Mouse (Mus musculus) right cerebral cortex, postnatal 4 days (tissue): ENCODE measurements around the gene Diaph3.

Experiments
- DNase-seq: peaks from one replicate; pipeline ENCODE4 v3.0.0-alpha.2; 2022

Gene Diaph3

DNA sequence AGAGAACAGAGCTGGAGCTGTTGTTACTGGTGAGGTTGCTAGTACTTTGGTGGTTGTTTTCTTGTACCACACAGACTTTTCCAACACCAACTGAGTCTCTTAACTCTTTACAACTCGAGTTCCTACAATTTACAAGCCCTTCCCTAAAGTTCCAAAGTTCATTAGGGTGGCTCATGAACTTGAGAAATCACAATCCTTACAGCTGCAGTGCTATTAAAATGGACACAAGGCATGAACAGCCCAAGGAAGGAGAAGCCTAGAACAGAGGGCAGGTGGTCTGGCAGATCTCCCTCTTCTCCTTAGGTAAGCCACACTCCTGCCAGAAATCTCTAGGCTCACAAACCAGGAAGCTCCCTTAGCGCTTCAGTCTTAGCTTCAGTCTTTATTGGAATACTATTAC, 303.4 kb downstream of the Diaph3 start:
- no peak for DNase-seq

DNA sequence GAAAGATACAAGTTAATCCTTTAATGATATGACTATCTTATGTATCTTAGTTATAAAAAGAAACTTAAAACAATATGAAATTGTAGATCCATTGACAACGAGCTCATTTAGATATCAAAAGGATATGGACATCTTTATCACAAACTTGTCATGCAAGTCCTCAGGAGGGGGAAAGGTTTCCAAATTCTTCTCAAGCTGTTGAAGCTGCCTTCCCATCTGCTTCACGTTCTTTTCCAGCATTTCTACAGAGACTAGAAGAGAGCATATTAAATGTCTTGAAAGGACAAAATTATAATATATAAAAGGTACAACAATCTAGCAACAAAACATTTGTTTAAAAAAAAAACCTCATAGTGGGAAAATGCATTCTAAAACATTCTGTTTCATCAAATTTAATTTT, 306.2 kb downstream of the Diaph3 start:
- DNase-seq: no peak

DNA sequence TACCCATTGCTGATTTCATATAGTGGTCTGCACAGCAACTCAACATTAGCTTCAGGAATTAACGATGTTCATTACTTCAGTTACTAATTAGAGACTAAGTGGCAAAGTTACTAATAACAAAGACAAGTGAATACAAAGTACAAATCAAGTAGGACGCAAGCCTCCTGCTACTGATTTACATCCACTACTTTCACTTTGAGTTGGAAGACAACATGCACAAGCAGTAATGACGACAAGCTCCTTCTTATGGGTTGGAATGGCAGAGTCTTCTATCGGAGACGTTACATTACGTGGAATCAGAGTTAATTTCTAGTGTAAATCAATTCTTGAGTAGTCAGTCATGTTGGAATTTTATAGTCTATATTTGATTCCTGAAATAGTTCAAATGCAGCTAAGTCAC, 306.8 kb downstream of the Diaph3 start:
- no peak for DNase-seq

DNA sequence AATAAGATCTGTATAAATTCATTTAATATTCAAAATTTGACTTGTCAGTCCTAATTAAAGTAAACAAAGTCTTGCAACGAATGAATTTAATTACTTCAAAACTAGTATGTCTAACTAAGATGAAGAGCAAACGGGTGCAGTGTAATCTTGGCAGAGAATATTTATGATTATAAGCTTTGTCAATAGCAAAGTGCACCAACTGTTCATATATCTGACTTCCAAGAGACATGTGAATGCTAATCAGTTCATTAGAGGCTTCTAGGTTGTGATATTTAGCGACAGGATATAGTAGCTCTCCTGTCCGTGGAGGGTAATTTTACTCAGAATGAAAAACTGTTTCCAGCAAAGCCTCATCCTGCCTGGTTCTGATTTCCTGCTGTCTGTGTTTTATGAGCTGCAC, 308.0 kb downstream of the Diaph3 start:
- no peak for DNase-seq

DNA sequence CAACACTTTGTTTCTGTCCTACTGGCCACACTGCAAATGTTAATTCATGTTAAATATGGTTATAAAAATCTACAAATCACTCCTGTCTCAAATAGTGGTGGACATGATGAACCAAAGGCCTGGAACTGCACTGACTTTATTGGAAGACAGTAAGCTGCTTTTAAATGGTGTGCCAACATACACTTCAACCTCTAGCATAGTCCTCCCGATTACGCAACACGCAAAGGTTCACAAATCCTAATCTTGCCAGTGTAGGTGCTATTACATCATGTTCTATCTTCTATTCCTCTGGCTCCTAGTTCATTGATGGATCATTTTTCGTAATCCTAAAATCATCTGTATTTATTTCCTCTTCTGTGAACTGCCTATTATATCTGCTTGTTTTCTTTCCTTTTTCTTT, 324.8 kb downstream of the Diaph3 start:
- DNase-seq: no peak

DNA sequence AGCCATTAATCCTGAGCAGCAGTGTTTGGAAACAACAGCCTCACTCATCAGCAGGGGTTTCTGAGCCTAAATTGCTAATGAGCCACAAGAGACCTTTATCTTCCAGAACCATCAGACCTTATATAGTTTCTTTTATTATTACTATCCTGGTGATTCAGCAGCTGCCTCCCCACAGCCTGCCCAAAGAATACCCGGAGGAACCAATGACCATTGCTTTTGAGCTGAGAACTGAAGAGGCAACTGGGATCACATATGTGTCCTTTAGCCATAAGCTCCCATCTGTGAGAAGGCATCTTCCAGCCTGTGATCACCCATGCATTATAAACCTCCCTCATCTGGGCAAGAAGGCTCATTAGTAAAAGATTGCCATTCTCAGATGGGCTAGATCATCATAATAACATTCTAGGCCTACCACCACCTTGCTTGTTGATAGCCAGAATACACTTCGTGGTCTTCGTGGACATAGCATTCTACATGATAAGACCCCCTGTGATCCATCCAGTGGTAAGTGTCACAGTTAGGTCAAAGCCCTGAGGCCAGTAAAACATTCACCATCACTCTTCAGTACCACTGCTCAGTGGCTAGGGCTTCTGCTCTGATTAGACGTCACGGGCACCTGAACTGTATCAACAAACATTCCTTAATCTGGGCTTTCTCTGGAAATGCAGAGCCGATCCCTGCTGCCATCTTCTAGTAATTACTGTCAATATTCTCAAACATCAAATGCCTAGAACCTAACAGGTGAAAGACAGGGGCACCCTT, 352.0 kb downstream of the Diaph3 start:
- DNase-seq: no peak

DNA sequence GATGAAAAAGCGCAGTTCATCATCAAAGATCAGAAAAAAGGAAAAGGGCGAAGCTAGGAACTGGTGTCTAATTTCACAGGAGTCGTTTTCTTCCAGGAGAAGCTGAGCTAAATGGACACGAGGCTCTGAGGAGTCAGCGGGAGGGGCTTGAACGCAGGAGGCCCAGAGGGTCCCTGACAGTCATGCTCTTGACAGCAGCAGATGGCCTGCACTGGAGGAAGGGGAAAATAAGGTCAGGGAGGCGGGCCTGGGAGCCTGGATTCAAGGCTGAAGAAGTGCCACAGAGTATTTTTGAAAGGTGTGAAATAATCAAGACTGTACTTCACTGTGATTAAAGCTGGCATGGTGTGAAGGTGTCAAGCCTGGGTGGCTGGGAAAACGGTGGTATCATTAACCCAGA, 354.2 kb downstream of the Diaph3 start:
- DNase-seq: no peak

DNA sequence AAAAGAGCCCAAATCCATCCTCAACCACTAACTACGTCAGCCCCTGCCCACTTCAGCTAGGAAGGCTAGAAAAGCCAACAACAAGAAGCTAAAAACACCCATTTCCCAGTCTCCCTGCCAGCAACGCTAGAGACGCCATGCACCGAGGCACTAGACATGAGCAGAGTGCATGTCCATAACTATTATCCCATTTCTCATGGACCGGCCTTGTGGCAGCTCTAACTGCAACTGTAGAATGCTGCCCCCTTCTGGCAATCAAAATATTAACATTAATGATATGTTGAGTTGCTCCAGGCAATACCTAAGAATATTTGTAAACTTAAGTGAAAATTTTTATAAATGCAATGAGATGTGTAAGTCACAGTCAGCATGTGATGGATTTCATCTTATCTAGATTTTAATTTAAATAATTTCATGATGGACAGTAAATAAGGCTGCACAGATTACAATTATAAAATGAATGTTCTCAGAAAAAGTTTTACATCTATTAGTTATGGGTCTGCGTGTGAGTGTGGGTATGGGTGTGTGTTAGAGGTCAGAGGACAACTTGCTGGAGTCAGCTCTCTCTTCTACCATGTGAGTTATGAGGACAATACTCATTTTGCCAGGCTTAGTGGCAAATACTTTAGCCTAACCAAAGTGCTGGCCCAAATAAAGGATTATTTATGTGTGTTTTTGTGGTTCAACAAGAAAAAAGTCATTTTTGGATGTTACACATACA, 359.3 kb downstream of the Diaph3 start:
- DNase-seq: peak; percentile 22

DNA sequence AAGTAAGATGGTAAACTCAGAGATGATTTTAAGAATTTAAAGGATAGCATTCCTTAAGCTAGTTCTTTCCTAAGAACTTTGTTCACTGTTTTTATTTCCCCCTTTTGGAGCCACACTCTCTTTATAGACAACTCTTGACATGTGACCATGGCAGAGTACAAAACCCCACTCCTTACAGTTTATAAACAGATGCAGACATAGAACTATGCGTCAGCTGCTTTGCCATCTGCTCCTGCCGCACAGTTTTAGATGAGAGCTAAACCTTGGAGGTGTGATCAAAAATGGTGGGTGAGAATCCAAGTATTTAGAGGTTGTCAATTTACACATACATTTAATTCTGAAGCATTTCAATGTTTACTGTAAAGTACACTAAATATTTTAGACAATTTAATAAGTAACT, 367.7 kb downstream of the Diaph3 start:
- DNase-seq: no peak

DNA sequence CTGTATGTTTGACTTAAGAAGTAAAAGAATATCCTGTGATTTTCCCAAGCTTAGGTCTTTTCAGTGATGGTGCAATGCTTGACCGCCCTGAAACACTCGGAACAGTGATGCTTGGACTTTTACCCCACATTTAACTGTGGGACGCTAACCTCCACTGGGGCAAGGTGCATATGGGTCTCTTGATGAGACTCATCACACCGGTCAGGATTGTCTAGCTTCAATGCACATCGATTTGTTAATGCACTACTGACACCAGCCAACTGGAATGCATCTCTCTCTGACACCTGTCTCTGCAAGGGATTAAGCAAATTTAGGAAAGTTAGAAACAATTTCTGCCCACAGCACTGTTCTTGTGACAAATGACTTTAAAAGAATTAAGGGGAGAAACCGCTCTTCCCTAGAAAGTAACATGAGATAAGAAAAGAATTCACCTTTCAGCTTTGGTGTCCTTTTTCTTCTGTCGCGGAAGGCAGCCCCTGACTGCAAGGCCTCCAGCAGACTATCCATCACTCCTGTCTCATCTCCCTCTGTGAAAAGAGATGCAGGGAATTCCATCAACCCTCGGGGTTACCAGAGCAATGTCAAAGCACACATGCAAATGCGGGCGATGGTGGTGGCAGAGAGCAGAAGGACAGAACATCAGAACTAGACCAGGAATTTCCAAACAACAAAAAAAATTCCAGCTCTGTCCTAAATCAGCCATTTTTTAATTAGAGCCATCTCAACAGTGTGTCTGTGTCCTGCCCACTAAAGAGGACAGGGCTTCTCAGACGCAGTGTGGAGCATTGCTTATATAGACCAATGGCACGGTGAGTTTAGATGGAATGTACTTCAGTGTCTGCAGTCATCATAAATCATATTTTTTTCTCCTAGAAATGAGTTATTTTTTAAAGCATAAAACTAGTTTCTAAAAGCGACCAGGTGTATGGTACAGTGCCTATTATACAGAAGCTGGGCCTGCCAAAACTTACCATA, 368.6 kb downstream of the Diaph3 start:
- no peak for DNase-seq

DNA sequence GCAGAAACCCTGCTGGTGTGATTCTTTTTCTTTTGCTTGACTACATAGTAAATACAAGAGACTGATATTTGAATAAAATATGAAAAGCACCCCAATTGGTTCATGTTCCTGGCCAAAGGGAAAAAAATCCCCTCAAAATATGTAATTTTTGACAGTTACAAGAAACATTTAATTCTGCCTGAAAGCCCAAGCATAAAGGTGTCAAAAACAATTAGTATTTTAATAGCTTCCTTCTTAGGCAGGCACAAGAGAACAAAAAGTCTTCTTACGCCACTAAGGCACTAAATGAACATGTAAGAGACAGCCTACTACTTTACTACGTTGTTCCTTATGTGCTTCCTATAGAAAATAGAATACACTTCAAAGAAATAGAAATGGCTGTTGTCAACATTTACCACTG, 376.7 kb downstream of the Diaph3 start:
- no peak for DNase-seq

DNA sequence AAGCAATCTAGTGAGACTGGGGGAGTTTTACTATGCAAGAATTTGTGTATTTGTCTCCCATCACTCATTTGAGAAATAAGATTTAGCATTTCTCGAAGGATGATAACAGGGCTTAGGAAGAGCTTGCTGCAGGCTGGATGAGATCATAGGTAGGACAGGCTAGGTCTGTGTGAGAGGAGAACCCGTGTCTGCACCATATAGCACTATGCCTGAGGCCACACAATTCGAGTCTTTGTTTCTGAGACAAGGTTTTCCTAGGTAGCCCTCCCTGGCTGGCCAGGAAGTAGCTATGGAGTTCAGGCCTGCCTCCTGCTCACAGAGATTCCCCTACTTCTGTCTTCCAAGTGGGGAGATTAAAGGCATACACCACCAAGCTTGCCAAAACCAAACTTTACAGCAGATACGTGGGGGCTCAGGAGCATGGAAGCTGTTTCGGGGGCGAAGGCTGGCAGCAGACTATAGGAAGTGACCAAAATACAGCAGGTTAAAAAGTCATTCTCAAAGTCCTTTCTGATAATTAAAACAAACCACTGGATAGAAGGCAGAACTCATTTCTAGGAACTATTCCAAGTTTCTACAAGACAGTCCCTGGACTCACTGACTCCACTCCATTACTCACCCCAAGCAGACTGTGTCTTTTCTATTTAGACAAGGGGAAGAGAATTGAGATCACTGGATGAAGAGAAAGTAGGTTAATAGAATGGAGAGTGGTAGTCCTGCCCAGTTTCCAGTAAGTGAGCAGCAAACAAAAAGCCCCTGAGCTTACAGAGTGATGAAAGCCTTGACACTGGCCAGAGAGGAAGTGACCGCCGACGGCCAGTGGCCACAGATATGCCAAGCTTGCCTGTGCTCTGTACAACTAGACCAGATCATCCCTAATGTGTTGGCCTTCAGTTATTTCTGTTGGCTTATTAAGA, 383.2 kb downstream of the Diaph3 start:
- DNase-seq: no peak

DNA sequence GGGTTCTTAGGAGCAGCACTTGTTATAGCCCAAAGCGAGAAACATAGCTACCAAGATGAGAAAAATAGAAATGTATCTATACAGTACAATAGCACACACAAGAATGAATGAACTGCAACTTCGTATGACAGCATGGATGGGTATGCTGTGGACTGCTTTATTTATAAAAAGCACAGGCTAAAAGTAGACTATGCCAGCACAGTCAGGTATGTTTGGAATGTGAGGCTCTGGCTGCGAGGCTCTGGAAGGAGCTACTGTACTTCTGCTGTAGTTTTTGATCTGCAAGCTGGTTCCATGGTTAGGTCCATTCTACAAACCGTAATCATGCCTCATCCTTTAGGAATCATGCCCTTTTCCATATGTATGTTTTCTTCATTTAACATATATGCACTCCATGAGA, 383.9 kb downstream of the Diaph3 start:
- DNase-seq: no peak

DNA sequence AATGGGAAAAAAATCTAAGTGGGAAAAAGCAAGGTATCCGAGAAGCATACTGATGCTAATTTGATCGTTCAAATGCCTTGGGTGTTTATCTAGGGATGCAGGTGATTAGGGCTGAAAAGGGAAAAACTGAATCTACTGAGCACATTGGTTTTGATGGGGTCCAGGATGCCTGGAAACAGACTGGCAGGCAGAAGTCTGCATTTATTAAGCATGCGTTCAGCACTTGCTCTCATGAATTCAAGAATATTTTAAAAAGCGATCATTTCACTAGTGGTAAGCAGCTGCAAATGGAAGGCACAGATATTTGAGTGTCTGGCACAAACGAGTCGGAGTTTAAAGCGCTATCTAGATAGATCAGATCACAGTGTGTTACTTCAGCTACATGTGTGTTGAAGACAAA, 390.7 kb downstream of the Diaph3 start:
- DNase-seq: no peak

DNA sequence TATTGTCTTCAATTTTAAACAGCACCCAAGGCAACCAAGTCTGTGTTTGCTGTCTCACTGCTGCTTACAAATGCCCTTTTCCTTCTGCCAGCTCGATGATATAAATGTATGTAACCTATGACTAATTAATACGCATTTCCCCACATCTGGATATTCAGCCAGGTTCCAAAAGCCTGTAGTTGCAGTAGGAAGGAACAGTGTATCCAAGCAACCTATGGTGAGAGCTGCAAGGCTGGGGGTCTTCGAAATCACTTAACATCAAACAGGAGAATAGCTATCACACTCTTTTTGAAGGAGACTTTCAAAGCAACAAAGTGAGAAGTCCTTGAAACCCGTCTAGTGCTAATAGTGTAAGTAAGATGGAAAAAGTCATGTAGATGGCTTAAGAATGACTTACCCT, 391.6 kb downstream of the Diaph3 start:
- no peak for DNase-seq

DNA sequence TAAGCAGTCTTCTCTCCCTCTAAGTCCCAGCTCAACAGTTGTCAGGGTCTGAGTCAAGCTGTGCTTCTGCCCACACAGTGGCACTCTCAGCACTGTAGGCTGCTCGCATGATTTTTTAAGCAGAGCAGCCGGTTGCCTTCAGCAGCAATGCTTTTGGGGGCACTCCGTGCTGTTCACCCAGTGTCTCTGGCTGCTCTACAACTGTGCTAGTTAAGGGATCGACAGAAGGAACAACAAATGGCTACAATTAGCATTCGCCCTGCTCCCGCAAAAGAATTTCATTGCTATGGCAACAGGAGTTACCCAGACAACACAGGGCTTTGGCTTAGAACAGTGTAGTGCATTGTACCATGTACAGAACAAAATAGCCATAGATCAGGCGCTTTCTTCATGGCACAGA, 392.2 kb downstream of the Diaph3 start:
- peak; percentile 57 for DNase-seq

DNA sequence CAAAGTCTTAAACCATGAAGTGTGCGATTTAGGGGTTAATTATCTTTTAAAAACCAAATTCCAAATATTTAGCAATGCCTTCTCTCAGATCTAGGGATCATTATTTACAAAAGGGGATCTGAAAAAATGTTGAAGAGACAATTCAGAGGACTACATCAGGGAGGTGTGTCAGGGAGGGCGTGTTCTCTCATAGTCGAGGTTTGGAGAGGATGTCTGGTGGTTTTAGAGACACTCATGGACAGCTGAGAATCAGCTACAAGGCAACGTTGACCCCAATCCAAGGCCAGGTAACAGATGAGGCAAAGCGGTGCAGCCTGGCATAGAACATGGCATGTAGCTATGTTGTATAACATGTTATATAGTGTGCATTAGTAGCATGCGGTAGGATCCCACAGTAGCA, 396.5 kb downstream of the Diaph3 start:
- no peak for DNase-seq

DNA sequence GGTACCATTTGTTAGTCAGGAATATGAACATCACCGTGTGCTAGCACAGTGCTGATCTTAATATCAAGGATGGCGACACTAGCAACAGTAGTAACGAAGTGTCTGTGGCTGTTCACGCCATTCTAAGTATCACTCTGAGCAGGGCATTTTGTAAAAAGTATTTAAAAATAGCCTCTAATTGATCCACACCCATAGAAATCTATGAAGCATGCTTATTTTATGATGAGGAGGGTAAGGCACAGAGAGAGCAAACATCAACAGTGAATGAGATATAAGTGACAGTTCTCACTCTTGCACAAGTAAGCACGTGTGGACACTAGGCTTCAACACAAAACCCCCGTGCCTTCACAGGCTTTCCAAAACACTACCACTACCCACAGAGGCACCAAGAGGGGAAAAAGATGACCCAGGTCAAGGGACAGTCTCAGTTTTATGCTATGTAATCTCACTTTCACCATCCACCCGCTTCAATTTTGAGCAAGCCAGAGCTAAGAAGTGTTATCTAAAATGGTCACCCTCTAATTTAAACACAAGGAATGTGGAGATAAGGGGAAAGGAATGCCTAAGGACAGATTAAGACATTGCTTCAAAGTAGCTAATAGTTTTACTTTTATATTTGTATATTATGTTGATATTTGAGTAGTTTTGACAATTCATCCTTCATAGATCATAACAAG, 399.0 kb downstream of the Diaph3 start:
- no peak for DNase-seq

DNA sequence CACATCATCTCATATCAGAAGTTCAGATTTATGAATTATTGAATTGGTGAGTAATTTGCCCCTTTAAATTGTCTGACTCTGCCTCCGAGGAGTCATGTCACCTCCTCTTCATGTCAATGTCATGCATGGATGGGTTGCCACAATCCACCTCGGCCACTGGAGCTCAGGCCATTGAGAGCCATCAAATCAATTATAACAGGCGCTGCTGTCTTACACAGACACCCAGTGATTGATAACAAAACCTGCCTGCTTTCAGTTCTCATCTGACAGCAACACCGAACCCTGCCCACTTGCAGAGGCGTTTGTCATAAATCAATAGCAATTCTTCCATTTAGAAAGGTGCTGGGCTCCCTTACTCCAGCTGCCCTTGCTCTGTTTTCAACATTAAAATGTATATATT, 402.1 kb downstream of the Diaph3 start:
- DNase-seq: no peak

DNA sequence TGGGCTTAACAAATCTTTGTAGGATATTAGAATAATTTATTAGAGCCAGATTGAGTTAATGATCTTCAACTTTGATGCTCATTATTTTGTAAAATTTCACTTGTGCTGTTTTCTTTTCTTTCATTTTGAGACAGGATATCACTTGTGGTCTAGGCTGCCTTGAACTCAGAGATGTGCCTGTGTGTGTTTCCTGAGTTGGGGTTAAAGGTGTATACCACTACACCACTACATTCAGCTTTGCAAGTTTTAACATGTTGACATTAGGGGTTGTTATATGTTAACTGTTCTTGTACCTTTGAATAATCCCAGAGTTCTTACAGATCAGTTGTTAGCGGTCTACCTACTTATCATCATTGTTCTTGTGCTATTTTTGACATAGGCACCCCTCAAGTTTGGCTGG, 404.4 kb downstream of the Diaph3 start:
- DNase-seq: no peak

DNA sequence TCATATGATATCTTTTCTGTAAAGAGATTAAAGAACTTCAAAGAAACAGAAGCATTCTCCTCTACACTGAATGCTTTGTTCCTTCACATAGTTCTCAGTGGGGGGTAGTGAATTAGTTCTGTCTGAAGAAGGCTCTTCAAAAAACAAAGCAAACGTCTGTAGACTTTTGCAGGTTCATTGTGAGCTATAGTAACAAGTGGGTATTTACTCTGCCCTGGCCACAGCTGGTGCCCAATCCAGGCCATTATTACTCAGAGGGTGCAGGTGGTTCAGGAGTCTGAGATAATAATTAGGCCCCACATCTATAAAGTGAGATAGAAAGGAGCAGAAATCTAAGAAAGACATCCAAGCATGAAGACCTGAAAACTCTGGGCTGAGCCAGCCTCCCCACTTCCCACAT, 409.7 kb downstream of the Diaph3 start:
- DNase-seq: no peak

DNA sequence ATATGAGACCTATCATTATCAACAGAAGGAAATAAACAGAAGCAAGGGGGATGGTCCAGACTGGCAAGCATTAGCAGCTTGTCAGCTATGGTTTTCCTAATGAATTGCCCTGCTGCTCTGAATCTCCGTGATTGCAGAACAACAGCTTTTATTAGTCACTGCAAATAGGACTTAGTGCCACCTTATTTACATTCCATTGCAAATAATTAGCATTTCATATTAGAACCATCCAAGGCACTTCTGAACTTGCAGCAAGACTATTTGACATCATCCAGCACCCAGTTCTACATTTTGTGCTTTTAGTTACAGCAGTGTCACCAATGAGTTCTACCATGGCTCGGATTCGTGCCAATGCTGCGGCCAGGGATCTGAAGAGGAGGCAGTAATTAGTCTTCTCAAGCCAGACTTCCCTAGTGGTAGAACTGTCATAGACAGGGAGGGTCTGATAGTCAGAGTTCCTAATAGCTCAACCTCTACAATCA, 411.4 kb downstream of the Diaph3 start:
- no peak for DNase-seq
